In genomic region chr12:26444054-26444453, GRCm38 (mm10) we compare ENCODE assay signal across 8 mouse cellular contexts. TPM values are rescaled to one million over a fixed set of nuclear protein-coding genes. Genes with fewer than 3 reads are reported as not detected.
A peak's percentile ranks its signal among the peaks of the same experiment; 100 is the strongest.
DNase-seq lines count a peak whose midpoint lies in the region; ATAC-seq and TF ChIP-seq lines count a peak whose summit lies in the region.

No protein-coding gene starts in this region.

- peak; percentile 90 for ATAC-seq in CD4-positive, CD25-positive, alpha-beta regulatory T cell, adult 4 months
- no peak for ATAC-seq in liver, postnatal 0 days

- no peaks in the 10 kb centered on the region for H3K4me1 ChIP-seq in liver, postnatal 0 days (ENCODE audit: insufficient read depth)

- peak; percentile 76 for DNase-seq in 3T3-L1 (ENCODE audit: low read depth, low spot score)
- DNase-seq in brain, adult 2 months (ENCODE audit: low read depth, low spot score) = peak; percentile 75
- DNase-seq in forelimb bud, embryonic 11.5 days (ENCODE audit: low read depth, low spot score) = peak; percentile 58
- DNase-seq in kidney, adult 9 months = peak; percentile 84
- peak; percentile 71 for DNase-seq in liver, postnatal 0 days
- peak; percentile 65 for DNase-seq in right cerebral cortex, postnatal 25 days
- peak; percentile 46 to 81 for DNase-seq in urinary bladder, postnatal 4 days (ENCODE audit: low spot score in 2 of 2)

- no peaks in the 10 kb centered on the region for H3K9me3 ChIP-seq in liver, postnatal 0 days (ENCODE audit: low read length)

- H3K9ac ChIP-seq in liver, postnatal 0 days (replicated peaks) = no peak overlapping the region

- H3K36me3 ChIP-seq in liver, postnatal 0 days (replicated peaks; ENCODE audit: insufficient read depth, low read length) = peaks cover 44% of the 10 kb centered on the region

- H3K27me3 ChIP-seq in liver, postnatal 0 days (ENCODE audit: insufficient read depth, low read length) = no peaks in the 10 kb centered on the region

- no peak for TF ChIP-seq EP300 in liver, postnatal 0 days (IDR thresholded peaks at IDR 0.05; ENCODE audit: low read depth)

- no peak overlapping the region for H3K27ac ChIP-seq in liver, postnatal 0 days (ENCODE audit: low read depth)

- TF ChIP-seq CTCF in liver, postnatal 0 days (IDR thresholded peaks at IDR 0.05; ENCODE audit: low read depth) = peak; percentile 78

- 0% methylated on average over 2 of the region's 2 CpGs for WGBS in liver, postnatal 0 days (ENCODE audit: insufficient replicate concordance)

- no peak overlapping the region for H3K4me3 ChIP-seq in liver, postnatal 0 days (ENCODE audit: low read depth, low read length)

- H3K4me2 ChIP-seq in liver, postnatal 0 days (ENCODE audit: low read depth, low read length) = no peak overlapping the region

RNA-seq across cellular contexts. Expression of gene Rsad2, which starts 12.2 kb away (rescaled TPM):
- polyA plus RNA-seq in CD4-positive, CD25-positive, alpha-beta regulatory T cell, adult 4 months (2017; shearing (Covaris generic)) = 1 to 10 TPM; 3.9 to 5.8 TPM
- polyA plus RNA-seq in liver, postnatal 0 days (2015; fragmentation: Nextera tagmentation; extraction: Ambion mirVana) = 52.5 and 62.2 TPM in 2 replicates

RNA-seq across cellular contexts. Expression of gene Cmpk2, which starts 24.9 kb away (rescaled TPM):
- polyA plus RNA-seq in CD4-positive, CD25-positive, alpha-beta regulatory T cell, adult 4 months (2017; shearing (Covaris generic)) = 1 to 10 TPM; 8.2 to 8.8 TPM
- 12.8 and 14.2 TPM in 2 replicates for polyA plus RNA-seq in liver, postnatal 0 days (2015; fragmentation: Nextera tagmentation; extraction: Ambion mirVana)

RNA-seq across cellular contexts. Expression of gene Rnf144a, which starts 29.0 kb away (rescaled TPM):
- polyA plus RNA-seq in CD4-positive, CD25-positive, alpha-beta regulatory T cell, adult 4 months (2017; shearing (Covaris generic)) = 1 to 10 TPM; 4.9 to 6.5 TPM
- polyA plus RNA-seq in liver, postnatal 0 days (2015; fragmentation: Nextera tagmentation; extraction: Ambion mirVana) = 3.1 and 3.2 TPM in 2 replicates
